In the genomic region with DNA sequence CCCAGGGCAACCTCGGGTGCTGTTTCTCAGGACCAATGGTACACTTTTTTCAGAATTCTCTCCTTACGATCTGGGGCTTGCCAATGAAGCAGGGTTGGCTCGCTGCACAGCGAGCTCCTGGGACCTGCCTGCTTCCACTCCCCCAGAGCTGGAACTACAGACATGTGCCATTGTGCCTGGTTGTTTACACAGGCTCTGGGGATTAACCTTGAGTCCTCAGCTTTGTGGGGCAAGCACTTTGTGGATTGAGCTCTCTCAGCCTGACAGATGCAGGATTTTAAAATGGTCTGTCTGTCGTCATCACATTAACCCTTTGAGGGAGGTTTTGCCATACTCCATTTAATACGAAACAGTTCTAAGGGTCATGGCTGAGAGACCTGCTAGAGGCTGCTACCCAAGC, we compare ENCODE assay signal across 32 mouse cellular contexts. TPM values are rescaled to one million over a fixed set of nuclear protein-coding genes. Genes with fewer than 3 reads are reported as not detected.
DNase-seq lines count a peak whose midpoint lies in the region; ATAC-seq and TF ChIP-seq lines count a peak whose summit lies in the region.
"Had no signal": no experiment of that assay in that cellular context is flagged by ENCODE, and none has a peak within 500 bp of the region (broad histone marks: within the 10 kb centered on the region; RNA-seq: fewer than 3 reads in every experiment).

No protein-coding gene starts in this region.

- H3K4me2 ChIP-seq in midbrain, embryonic 12.5 days (replicated peaks) = 0 out of 2 replicates have a peak overlapping the region, but pooled peaks have one; percentile 2
- no peak overlapping the region for H3K4me2 ChIP-seq in midbrain, embryonic 16.5 days (ENCODE audit: low read length)
- no peak overlapping the region for H3K4me2 ChIP-seq in midbrain, embryonic 14.5 days (ENCODE audit: low read length)
- no peak overlapping the region; the same call in 1 of the 2 replicates for H3K4me2 ChIP-seq in stomach, embryonic 16.5 days (ENCODE audit: low read depth, low read length)
- H3K4me2 ChIP-seq: forebrain, embryonic 12.5 days; heart, embryonic 13.5 days; hindbrain, embryonic 12.5 days; kidney, embryonic 15.5 days; liver, embryonic 13.5 days; neural tube, embryonic 13.5 days had no signal

- H3K27me3 ChIP-seq in midbrain, embryonic 12.5 days = peaks cover 8% of the 10 kb centered on the region
- no peaks in the 10 kb centered on the region for H3K27me3 ChIP-seq in midbrain, embryonic 16.5 days (ENCODE audit: control insufficient read depth, insufficient read depth, low read depth, low read length)
- no peaks in the 10 kb centered on the region for H3K27me3 ChIP-seq in midbrain, embryonic 14.5 days (ENCODE audit: control insufficient read depth, insufficient read depth, low read length)
- no peaks in the 10 kb centered on the region for H3K27me3 ChIP-seq in stomach, embryonic 16.5 days (ENCODE audit: control insufficient read depth, insufficient read depth, low read length)
- H3K27me3 ChIP-seq: forebrain, embryonic 12.5 days; kidney, embryonic 15.5 days; liver, embryonic 13.5 days; neural tube, embryonic 13.5 days had no signal

- H3K9me3 ChIP-seq in midbrain, embryonic 12.5 days = no peaks in the 10 kb centered on the region
- H3K9me3 ChIP-seq in midbrain, embryonic 16.5 days (replicated peaks; ENCODE audit: control insufficient read depth, low read length, poor library complexity, severe bottlenecking) = no peaks in the 10 kb centered on the region
- no peaks in the 10 kb centered on the region for H3K9me3 ChIP-seq in midbrain, embryonic 14.5 days (ENCODE audit: control insufficient read depth, low read length)
- H3K9me3 ChIP-seq in stomach, embryonic 16.5 days (replicated peaks; ENCODE audit: control insufficient read depth, low read length) = no peaks in the 10 kb centered on the region
- H3K9me3 ChIP-seq: forebrain, embryonic 12.5 days; G1E; heart, embryonic 13.5 days; hindbrain, embryonic 12.5 days; kidney, embryonic 15.5 days; liver, embryonic 13.5 days; megakaryocyte, embryonic 14.5 days; neural tube, embryonic 13.5 days had no signal

- no peak for DNase-seq in gastrocnemius, adult 2 months
- DNase-seq in gastrocnemius, postnatal 4 days (ENCODE audit: low spot score in 2 of 2) = no peak
- DNase-seq in midbrain, embryonic 14.5 days = peak; percentile 28
- no peak for DNase-seq in cerebellum, postnatal 10 days
- DNase-seq: adrenal gland, postnatal 36 days; B cell, adult 2 months; cerebellum, adult 11-12 months; cerebellum, postnatal 14 days; gastrocnemius, postnatal 10 days; heart, adult 18-20 months; heart, postnatal 14 days; kidney, adult 11 months; kidney, postnatal 36 days; liver, embryonic 13.5 days; lung, adult 2 months; right cerebral cortex, postnatal 14 days; thymus, adult 18-20 months; thymus, postnatal 36 days had no signal

- 29% methylated on average over 6 of the region's 6 CpGs for WGBS in midbrain, embryonic 12.5 days
- WGBS in midbrain, embryonic 16.5 days = 30% methylated on average over 6 of the region's 6 CpGs
- WGBS in midbrain, embryonic 14.5 days = 29% methylated on average over 6 of the region's 6 CpGs
- WGBS in stomach, embryonic 16.5 days = 30% methylated on average over 6 of the region's 6 CpGs

- H3K27ac ChIP-seq in gastrocnemius, adult 2 months = peak overlapping the region; percentile 56; the same call in 1 of the 2 replicates
- peak overlapping the region; percentile 50; the same call in 1 of the 2 replicates for H3K27ac ChIP-seq in midbrain, embryonic 12.5 days (replicated peaks)
- H3K27ac ChIP-seq in midbrain, embryonic 16.5 days (ENCODE audit: low read length) = no peak overlapping the region
- H3K27ac ChIP-seq in midbrain, embryonic 14.5 days (replicated peaks; ENCODE audit: low read depth, low read length) = no peak overlapping the region
- H3K27ac ChIP-seq in stomach, embryonic 16.5 days (ENCODE audit: low read length) = no peak overlapping the region
- H3K27ac ChIP-seq: forebrain, embryonic 12.5 days; heart, embryonic 13.5 days; hindbrain, embryonic 12.5 days; kidney, embryonic 15.5 days; liver, embryonic 13.5 days; neural tube, embryonic 13.5 days had no signal

- H3K4me3 ChIP-seq in gastrocnemius, adult 2 months = no peak overlapping the region
- H3K4me3 ChIP-seq in midbrain, embryonic 12.5 days = no peak overlapping the region
- no peak overlapping the region for H3K4me3 ChIP-seq in midbrain, embryonic 16.5 days (ENCODE audit: low read depth, low read length)
- no peak overlapping the region for H3K4me3 ChIP-seq in midbrain, embryonic 14.5 days (replicated peaks; ENCODE audit: low read depth, low read length)
- no peak overlapping the region for H3K4me3 ChIP-seq in stomach, embryonic 16.5 days (replicated peaks; ENCODE audit: low read length)
- H3K4me3 ChIP-seq: forebrain, embryonic 12.5 days; heart, embryonic 13.5 days; hindbrain, embryonic 12.5 days; kidney, embryonic 15.5 days; liver, embryonic 13.5 days; megakaryocyte, embryonic 14.5 days; neural tube, embryonic 13.5 days had no signal

- no peak for TF ChIP-seq CTCF in gastrocnemius, adult 2 months (IDR thresholded peaks at IDR 0.05)

- ATAC-seq in midbrain, embryonic 12.5 days (ENCODE audit: low FRiP score, low read depth) = no peak
- ATAC-seq in midbrain, embryonic 16.5 days = no peak
- no peak for ATAC-seq in midbrain, embryonic 14.5 days (ENCODE audit: low FRiP score, low TSS enrichment)
- peak; percentile 52; the same call in 1 of the 2 replicates for ATAC-seq in stomach, embryonic 16.5 days (ENCODE audit: insufficient read depth, low FRiP score)
- ATAC-seq: Patski had no signal

- H3K36me3 ChIP-seq in midbrain, embryonic 12.5 days = no peaks in the 10 kb centered on the region
- H3K36me3 ChIP-seq in midbrain, embryonic 16.5 days (ENCODE audit: control insufficient read depth, insufficient read depth, low read length) = no peaks in the 10 kb centered on the region
- no peaks in the 10 kb centered on the region for H3K36me3 ChIP-seq in midbrain, embryonic 14.5 days (ENCODE audit: control insufficient read depth, insufficient read depth, low read length)
- no peaks in the 10 kb centered on the region for H3K36me3 ChIP-seq in stomach, embryonic 16.5 days (ENCODE audit: control insufficient read depth, insufficient read depth, low read length)
- H3K36me3 ChIP-seq: forebrain, embryonic 12.5 days; G1E; heart, embryonic 13.5 days; hindbrain, embryonic 12.5 days; kidney, embryonic 15.5 days; liver, embryonic 13.5 days; neural tube, embryonic 13.5 days had no signal

- 0 out of 2 replicates have a peak overlapping the region, but pooled peaks have one; percentile 11 for H3K9ac ChIP-seq in midbrain, embryonic 12.5 days (replicated peaks)
- no peak overlapping the region; the same call in 1 of the 2 replicates for H3K9ac ChIP-seq in midbrain, embryonic 16.5 days (ENCODE audit: low read depth, low read length)
- no peak overlapping the region for H3K9ac ChIP-seq in midbrain, embryonic 14.5 days (replicated peaks; ENCODE audit: low read length)
- H3K9ac ChIP-seq in stomach, embryonic 16.5 days (ENCODE audit: low read length) = no peak overlapping the region
- H3K9ac ChIP-seq: forebrain, embryonic 12.5 days; heart, embryonic 13.5 days; hindbrain, embryonic 12.5 days; kidney, embryonic 15.5 days; liver, embryonic 13.5 days; neural tube, embryonic 13.5 days had no signal

- peaks cover 13% of the 10 kb centered on the region; the same call in 1 of the 2 replicates for H3K4me1 ChIP-seq in midbrain, embryonic 12.5 days
- no peaks in the 10 kb centered on the region; the same call in 1 of the 2 replicates for H3K4me1 ChIP-seq in midbrain, embryonic 16.5 days (ENCODE audit: control insufficient read depth, insufficient read depth, low read length)
- 0 out of 2 replicates have a peak, but pooled peaks cover 10% of the 10 kb centered on the region for H3K4me1 ChIP-seq in midbrain, embryonic 14.5 days (ENCODE audit: control insufficient read depth, insufficient read depth, low read length)
- no peaks in the 10 kb centered on the region for H3K4me1 ChIP-seq in stomach, embryonic 16.5 days (ENCODE audit: control insufficient read depth, insufficient read depth, low read length)
- H3K4me1 ChIP-seq: kidney, embryonic 15.5 days; liver, embryonic 13.5 days; neural tube, embryonic 13.5 days had no signal

- intact Hi-C loops in gastrocnemius, adult 2 months (cut with DNase I) = no loop called here

RNA-seq across cellular contexts. Expression of a gene that starts 8.2 kb away (rescaled TPM):
- total RNA-seq in gastrocnemius, adult 2 months (2021) = 100 to 1,000 TPM; 439 to 468 TPM
- total RNA-seq in gastrocnemius, postnatal 4 days (2021) = 10 to 100 TPM; 81.7 to 86.7 TPM
- polyA plus RNA-seq in midbrain, embryonic 12.5 days (2016; fragmentation: Nextera tagmentation; extraction: Ambion mirVana) = not detected in 2 replicates
- not detected in 2 replicates for polyA plus RNA-seq in midbrain, embryonic 16.5 days (2015; fragmentation: Nextera tagmentation; extraction: Ambion mirVana)
- not detected in 2 replicates for polyA plus RNA-seq in midbrain, embryonic 14.5 days (2014; fragmentation: Nextera tagmentation; extraction: Ambion mirVana)
- polyA plus RNA-seq in stomach, embryonic 16.5 days (2015; fragmentation: Nextera tagmentation; extraction: Ambion mirVana) = 0.04 and 0.30 TPM in 2 replicates
- polyA plus RNA-seq: G1E; hindbrain, embryonic 12.5 days; neural tube, embryonic 13.5 days had no signal

RNA-seq across cellular contexts. Expression of a gene that starts 20.4 kb away (rescaled TPM):
- total RNA-seq in gastrocnemius, adult 2 months (2021) = 1 to 10 TPM; 3.9 to 6.5 TPM
- total RNA-seq in gastrocnemius, postnatal 4 days (2021) = 10 to 100 TPM; 13.6 to 18.1 TPM
- polyA plus RNA-seq in midbrain, embryonic 12.5 days (2016; fragmentation: Nextera tagmentation; extraction: Ambion mirVana) = not detected in 2 replicates
- polyA plus RNA-seq in midbrain, embryonic 16.5 days (2015; fragmentation: Nextera tagmentation; extraction: Ambion mirVana) = not detected in 2 replicates
- polyA plus RNA-seq in midbrain, embryonic 14.5 days (2014; fragmentation: Nextera tagmentation; extraction: Ambion mirVana) = not detected in 2 replicates
- polyA plus RNA-seq in stomach, embryonic 16.5 days (2015; fragmentation: Nextera tagmentation; extraction: Ambion mirVana) = 0.62 and 0.96 TPM in 2 replicates
- total RNA-seq: adrenal gland, adult 18-20 months; adrenal gland, postnatal 36 days; left cerebral cortex, postnatal 14 days had no signal
- polyA plus RNA-seq: forebrain, embryonic 12.5 days; hindbrain, embryonic 12.5 days; liver, embryonic 13.5 days; neural tube, embryonic 13.5 days; Patski had no signal

RNA-seq across cellular contexts. Expression of a gene that starts 30.3 kb away (rescaled TPM):
- under 1 TPM; 0.28 to 0.64 TPM for total RNA-seq in gastrocnemius, adult 2 months (2021)
- 1 to 10 TPM; 1.3 to 1.5 TPM for total RNA-seq in gastrocnemius, postnatal 4 days (2021)
- 0.76 and 1.0 TPM in 2 replicates for polyA plus RNA-seq in midbrain, embryonic 12.5 days (2016; fragmentation: Nextera tagmentation; extraction: Ambion mirVana)
- polyA plus RNA-seq in midbrain, embryonic 16.5 days (2015; fragmentation: Nextera tagmentation; extraction: Ambion mirVana) = 0.76 and 0.92 TPM in 2 replicates
- polyA plus RNA-seq in midbrain, embryonic 14.5 days (2014; fragmentation: Nextera tagmentation; extraction: Ambion mirVana) = 0.43 and 0.59 TPM in 2 replicates
- 3.5 and 3.6 TPM in 2 replicates for polyA plus RNA-seq in stomach, embryonic 16.5 days (2015; fragmentation: Nextera tagmentation; extraction: Ambion mirVana)
- total RNA-seq: G1E; left cerebral cortex, postnatal 14 days had no signal

RNA-seq across cellular contexts. Expression of a gene that starts 43.0 kb away (rescaled TPM):
- total RNA-seq in gastrocnemius, adult 2 months (2021) = 1 to 10 TPM; 4.2 to 6.2 TPM
- 10 to 100 TPM; 18.7 to 19.9 TPM for total RNA-seq in gastrocnemius, postnatal 4 days (2021)
- 8.7 and 12.5 TPM in 2 replicates for polyA plus RNA-seq in midbrain, embryonic 12.5 days (2016; fragmentation: Nextera tagmentation; extraction: Ambion mirVana)
- polyA plus RNA-seq in midbrain, embryonic 16.5 days (2015; fragmentation: Nextera tagmentation; extraction: Ambion mirVana) = 10.4 and 12.3 TPM in 2 replicates
- 8.1 and 12.4 TPM in 2 replicates for polyA plus RNA-seq in midbrain, embryonic 14.5 days (2014; fragmentation: Nextera tagmentation; extraction: Ambion mirVana)
- polyA plus RNA-seq in stomach, embryonic 16.5 days (2015; fragmentation: Nextera tagmentation; extraction: Ambion mirVana) = 39.5 and 40.6 TPM in 2 replicates
- polyA plus RNA-seq: Patski had no signal

RNA-seq across cellular contexts. Expression of a gene that starts 43.2 kb away (rescaled TPM):
- not detected for total RNA-seq in gastrocnemius, adult 2 months (2021)
- not detected for total RNA-seq in gastrocnemius, postnatal 4 days (2021)
- polyA plus RNA-seq in midbrain, embryonic 12.5 days (2016; fragmentation: Nextera tagmentation; extraction: Ambion mirVana) = not detected in 2 replicates
- 1.2 TPM in 1 of 2 replicates, not detected in the other for polyA plus RNA-seq in midbrain, embryonic 16.5 days (2015; fragmentation: Nextera tagmentation; extraction: Ambion mirVana)
- not detected in 2 replicates for polyA plus RNA-seq in midbrain, embryonic 14.5 days (2014; fragmentation: Nextera tagmentation; extraction: Ambion mirVana)
- not detected in 2 replicates for polyA plus RNA-seq in stomach, embryonic 16.5 days (2015; fragmentation: Nextera tagmentation; extraction: Ambion mirVana)
- total RNA-seq: adrenal gland, adult 18-20 months; adrenal gland, postnatal 36 days; G1E; gastrocnemius, postnatal 10 days; heart, adult 18-20 months; heart, postnatal 14 days; left cerebral cortex, postnatal 14 days had no signal
- polyA plus RNA-seq: forebrain, embryonic 12.5 days; G1E; heart, embryonic 13.5 days; hindbrain, embryonic 12.5 days; kidney, embryonic 15.5 days; limb, embryonic 14.5 days; liver, embryonic 13.5 days; neural tube, embryonic 13.5 days; Patski had no signal

Comparison
In these comparisons a context has a peak if more than half of its experiments do, and no peak if none do; other contexts are left out.
1. H3K27ac ChIP-seq: peak in gastrocnemius, adult 2 months (single experiment) and midbrain, embryonic 12.5 days (single experiment); none in midbrain, embryonic 16.5 days (single experiment), midbrain, embryonic 14.5 days (single experiment) and stomach, embryonic 16.5 days (single experiment).